Mouse (Mus musculus) ES-E14 (cell line): Measurements from ENCODE around the gene Tmem232. TPM values are rescaled to one million over a fixed set of nuclear protein-coding genes. Genes with fewer than 3 reads are reported as not detected.
"Not testable (repeated sequence)": the region's sequence is repeated elsewhere in the genome, so short reads cannot be mapped to it uniquely, and the experiment has no call there.

ENCODE experiments used
- DNase-seq: peaks from one replicate; pipeline ENCODE4 v3.0.0-alpha.2; 2013; ENCODE audit warnings: low read depth, low spot score
- H3K27ac ChIP-seq: 2 replicates; pipeline ENCODE4 v1.5.1; 2012; ENCODE audit warnings: low read depth, mild to moderate bottlenecking, low read length, moderate library complexity, mixed read lengths; ENCODE audit not compliant: poor library complexity, insufficient read depth, severe bottlenecking
- H3K36me3 ChIP-seq: 2 replicates; pipeline ENCODE4 v1.6.1; 2012; ENCODE audit warnings: mild to moderate bottlenecking, low read length, moderate library complexity, mixed read lengths; ENCODE audit not compliant: control insufficient read depth, poor library complexity, insufficient read depth, severe bottlenecking
- H3K4me1 ChIP-seq, 2 experiments: fragments of 150-350 bp in 1 of 2; sonication (generic) in 1 of 2; 2 replicates each; pipeline ENCODE4 v1.6.1; 2012; ENCODE audit warnings: low read length in 2 of 2, mild to moderate bottlenecking in 1 of 2, mixed read lengths in 1 of 2; ENCODE audit not compliant: control insufficient read depth in 2 of 2, insufficient read depth in 2 of 2, poor library complexity in 1 of 2
- H3K4me3 ChIP-seq, 2 experiments: fragments of 150-350 bp in 1 of 2; sonication (generic) in 1 of 2; 2 replicates each; pipeline ENCODE4 v1.5.1; 2012; ENCODE audit warnings: low read length in 2 of 2, low read depth in 1 of 2, mild to moderate bottlenecking in 1 of 2, mixed read lengths in 1 of 2; ENCODE audit not compliant: insufficient read depth in 1 of 2, poor library complexity in 1 of 2, severe bottlenecking in 1 of 2
- H3K9ac ChIP-seq: 2 replicates; pipeline ENCODE4 v1.6.1; 2012; ENCODE audit warnings: low read depth, mild to moderate bottlenecking, low read length, mixed read lengths; ENCODE audit not compliant: poor library complexity, insufficient read depth, severe bottlenecking
- H3K9me3 ChIP-seq: fragments of 150-350 bp; sonication (generic); 2 replicates; pipeline ENCODE4 v1.6.1; 2012; ENCODE audit warnings: low read depth, mild to moderate bottlenecking, low read length; ENCODE audit not compliant: control insufficient read depth, insufficient read depth
- CHD2 ChIP-seq: IDR thresholded peaks from 2 replicates; pipeline ENCODE4 v1.6.1; 2014; ENCODE audit warnings: mild to moderate bottlenecking, low read depth, low read length, inconsistent platforms
- HCFC1 ChIP-seq: IDR thresholded peaks from 2 replicates; pipeline ENCODE4 v1.6.1; 2012; ENCODE audit warnings: low read length, inconsistent platforms, borderline replicate concordance; ENCODE audit not compliant: insufficient read depth
- MAFK ChIP-seq: IDR thresholded peaks from 2 replicates; pipeline ENCODE4 v1.6.1; 2014; ENCODE audit warnings: mild to moderate bottlenecking, low read depth, low read length, inconsistent platforms; ENCODE audit not compliant: insufficient read depth
- ZC3H11A ChIP-seq: IDR thresholded peaks from 2 replicates; pipeline ENCODE4 v1.6.1; 2012; ENCODE audit warnings: low read depth, mild to moderate bottlenecking, inconsistent platforms, low read length, borderline replicate concordance
- ZNF384 ChIP-seq: IDR thresholded peaks from 2 replicates; pipeline ENCODE4 v1.6.1; 2012; ENCODE audit warnings: low read depth, low read length, inconsistent platforms
- in situ Hi-C, 2 experiments: fragments of 600-800 bp; cut with MboI; formaldehyde crosslinking; loops; one replicate each; pipeline ENCODE4 v1.15.1; 2025; ENCODE audit warnings: low sequenced_read_pairs in 2 of 2, inconsistent platforms in 1 of 2; ENCODE audit not compliant: unreplicated experiment in 2 of 2
- total RNA-seq: library from RNA; depleted of rRNA; stranded (reverse); fragments of 300-350 nt; gene quantifications from 2 replicates; pipeline ENCODE4 v1.2.3, GENCODE M21; 2012

Gene Tmem232
- total RNA-seq, 1 experiment: 0.09 TPM

DNA sequence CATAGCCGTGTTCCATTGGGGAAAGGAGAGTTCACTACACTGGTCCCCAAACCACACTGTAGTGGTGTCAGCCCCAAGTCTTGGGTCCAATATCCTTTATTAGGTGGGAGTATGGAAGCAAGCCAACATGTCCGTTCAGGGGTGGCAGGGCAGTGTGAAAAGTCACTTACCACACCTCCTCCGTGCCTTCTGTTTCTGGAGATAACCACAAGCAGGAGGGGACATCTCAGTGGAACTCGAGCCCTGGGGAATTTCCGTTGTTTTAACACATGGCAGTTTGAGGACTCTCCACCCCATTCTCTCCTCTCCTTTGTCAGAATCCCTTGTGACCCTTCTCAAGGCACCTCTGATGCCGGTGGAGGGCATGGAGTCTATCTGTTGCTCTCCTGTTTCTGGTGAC is 16.6 kb upstream of the Tmem232 start:
- no peak overlapping the region for H3K9ac ChIP-seq
- no peaks in the 10 kb centered on the region for H3K36me3 ChIP-seq
- no peak overlapping the region for H3K4me3 ChIP-seq
- in situ Hi-C loops: no loop called here
- TF ChIP-seq ZC3H11A (no peak), HCFC1 (no peak), ZNF384 (no peak), CHD2 (no peak), MAFK (no peak)
- DNase-seq: no peak
- peaks cover 0 to 10% of the 10 kb centered on the region in 2 experiments; a peak in 1 of 4 replicates for H3K4me1 ChIP-seq
- H3K27ac ChIP-seq: no peak overlapping the region
- H3K9me3 ChIP-seq: no peaks in the 10 kb centered on the region

DNA sequence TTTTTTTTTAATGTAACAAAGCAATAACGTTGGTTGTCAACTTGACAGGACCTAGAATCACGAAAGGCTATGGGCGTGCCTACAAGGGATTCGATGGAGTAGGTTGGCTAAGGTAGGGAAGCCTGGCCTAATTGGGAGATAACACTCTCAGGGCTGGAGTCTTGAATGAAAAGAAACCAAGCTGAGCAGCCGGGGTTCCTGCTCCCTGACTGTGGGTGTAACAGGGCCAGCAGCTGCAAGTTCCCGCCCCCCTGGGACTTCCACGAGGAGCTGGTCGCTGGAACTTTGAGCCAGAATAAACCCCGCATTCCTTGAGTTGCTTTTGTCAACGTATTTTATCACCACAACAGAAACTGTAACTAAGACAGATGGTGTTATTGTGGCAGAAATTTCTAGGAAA is 16.2 kb upstream of the Tmem232 start:
- TF ChIP-seq HCFC1: no peak
- TF ChIP-seq CHD2: no peak
- no peak for TF ChIP-seq ZC3H11A
- no peak for TF ChIP-seq MAFK
- Histone ChIP-seq H3K4me1 (peaks cover 0 to 10% of the 10 kb centered on the region in 2 experiments; a peak in 1 of 4 replicates), H3K9ac (no peak overlapping the region), H3K27ac (no peak overlapping the region), H3K9me3 (no peaks in the 10 kb centered on the region), H3K36me3 (no peaks in the 10 kb centered on the region), H3K4me3 (no peak overlapping the region)
- DNase-seq: no peak
- in situ Hi-C loops: no loop called here

DNA sequence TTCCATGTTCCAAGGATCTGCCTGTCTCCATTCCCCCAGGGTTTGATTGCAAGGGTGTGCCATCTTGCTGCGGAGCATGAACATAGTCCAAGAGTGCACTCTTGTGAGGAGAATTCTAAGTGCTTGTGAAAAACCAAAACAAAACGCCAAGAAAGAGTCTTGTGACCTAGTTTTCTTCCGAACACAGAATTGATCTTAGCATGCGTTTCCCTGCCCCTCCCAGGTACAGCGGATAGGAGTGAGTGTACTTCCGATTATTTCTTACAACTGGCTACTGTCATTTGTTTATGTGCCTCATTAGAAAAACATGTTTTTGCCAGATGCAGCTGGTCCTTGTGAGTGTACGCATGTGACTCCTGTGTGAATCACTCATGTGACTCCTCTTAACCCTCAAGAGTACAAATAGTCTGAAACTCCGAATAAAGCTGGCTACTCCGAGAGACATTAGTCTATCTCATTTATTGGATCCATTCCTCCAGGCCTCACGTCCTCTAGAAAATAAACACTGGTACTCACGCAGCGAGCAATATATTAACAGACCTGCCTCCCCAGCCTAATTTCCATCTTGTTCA is 11.9 kb upstream of the Tmem232 start:
- Histone ChIP-seq H3K27ac (no peak overlapping the region), H3K4me3 (no peak overlapping the region), H3K4me1 (peaks cover 0 to 2% of the 10 kb centered on the region in 2 experiments; a peak in 1 of 4 replicates), H3K36me3 (no peaks in the 10 kb centered on the region), H3K9ac (no peak overlapping the region), H3K9me3 (no peaks in the 10 kb centered on the region)
- TF ChIP-seq HCFC1 (no peak), ZC3H11A (no peak), MAFK (no peak), ZNF384 (no peak), CHD2 (no peak)
- no peak for DNase-seq
- in situ Hi-C loops: no loop called here

DNA sequence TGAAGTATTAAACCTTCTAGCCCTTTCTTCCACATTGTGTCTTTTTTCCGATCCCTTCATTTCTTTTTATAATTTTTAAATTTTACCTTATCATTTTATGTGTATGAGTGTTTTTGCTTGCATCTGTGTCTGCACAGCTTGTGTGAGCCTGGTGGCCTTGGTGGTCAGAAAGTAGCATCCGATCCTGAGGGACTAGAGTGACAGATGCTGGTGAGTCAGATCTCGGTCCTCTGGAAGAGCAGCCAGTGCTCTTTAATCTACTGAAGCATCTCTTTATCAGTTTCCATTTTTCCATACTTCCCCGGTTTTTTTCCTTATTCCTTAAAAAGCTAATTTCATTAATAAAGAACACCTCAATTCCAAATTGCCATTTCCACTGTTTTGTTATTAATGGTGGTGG is 9.8 kb upstream of the Tmem232 start:
- no peak for DNase-seq
- Histone ChIP-seq H3K36me3 (no peaks in the 10 kb centered on the region), H3K9ac (no peak overlapping the region), H3K27ac (no peak overlapping the region), H3K4me3 (no peak overlapping the region), H3K9me3 (no peaks in the 10 kb centered on the region), H3K4me1 (peaks cover 0 to 2% of the 10 kb centered on the region in 2 experiments; a peak in 1 of 4 replicates)
- TF ChIP-seq MAFK: no peak
- TF ChIP-seq CHD2: no peak
- no peak for TF ChIP-seq ZC3H11A
- TF ChIP-seq ZNF384: no peak
- TF ChIP-seq HCFC1: no peak
- in situ Hi-C loops: no loop called here

- TF ChIP-seq CHD2: no peak
- TF ChIP-seq ZNF384: no peak
- TF ChIP-seq ZC3H11A: no peak
- TF ChIP-seq MAFK: no peak
- TF ChIP-seq HCFC1: no peak
- DNase-seq: no peak
- Histone ChIP-seq H3K9ac (no peak overlapping the region), H3K9me3 (no peaks in the 10 kb centered on the region), H3K36me3 (no peaks in the 10 kb centered on the region), H3K27ac (no peak overlapping the region), H3K4me1 (peaks cover 0 to 2% of the 10 kb centered on the region in 2 experiments; a peak in 1 of 4 replicates), H3K4me3 (no peak overlapping the region)
- in situ Hi-C loops: no loop called here
These were observed 8.2 kb upstream of the Tmem232 start for GRCm38 (mm10) chr17:65548698-65549365.

DNA sequence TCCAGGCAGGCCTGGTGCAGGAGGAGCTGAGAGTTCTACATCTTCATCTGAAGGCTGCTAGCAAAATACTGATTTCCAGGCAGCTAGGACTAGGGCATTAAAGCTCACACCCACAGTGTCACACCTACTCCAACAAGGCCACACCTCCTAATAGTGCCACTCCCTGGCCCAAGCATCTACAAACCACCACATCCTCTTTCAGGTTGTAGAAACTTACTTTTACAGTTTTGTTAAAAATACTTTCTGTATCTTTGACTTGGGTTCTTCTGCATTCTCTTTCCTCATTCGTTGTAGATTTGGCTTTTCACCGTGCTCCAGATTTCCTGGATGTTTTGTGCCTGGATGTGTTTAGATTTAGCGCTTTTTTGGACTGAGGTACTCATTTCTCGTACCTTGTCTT is 5.6 kb upstream of the Tmem232 start:
- H3K9me3 ChIP-seq, H3K4me1 ChIP-seq, DNase-seq, H3K36me3 ChIP-seq, H3K9ac ChIP-seq, H3K27ac ChIP-seq, in situ Hi-C loops, H3K4me3 ChIP-seq: not testable (repeated sequence)
